Mouse (Mus musculus): ENCODE measurements around the gene A230050P20Rik. TPM values are rescaled to one million over a fixed set of nuclear protein-coding genes. Genes with fewer than 3 reads are reported as not detected.
A peak's percentile ranks its signal among the peaks of the same experiment; 100 is the strongest.

The A230050P20Rik gene
- total and polyA plus RNA-seq, 3 experiments, result 63.7 to 199 (median 190) TPM

- Histone ChIP-seq H3K4me1 (ENCODE audit: control insufficient read depth in 1 of 2, insufficient read depth in 2 of 2, low read length in 2 of 2) (peaks cover 8 to 27% of the 10 kb centered on the region in 2 experiments; a peak in 3 of 4 replicates), H3K4me3 (ENCODE audit: control insufficient read depth in 1 of 2, insufficient read depth in 1 of 2, low read depth in 2 of 2, low read length in 2 of 2) (peak overlapping the region; percentile 49 to 55), H3K9ac (ENCODE audit: control insufficient read depth, low read depth, low read length, poor library complexity, severe bottlenecking) (peak overlapping the region; percentile 72), H3K36me3 (ENCODE audit: control insufficient read depth in 1 of 2, insufficient read depth in 2 of 2, low read length in 2 of 2) (peaks cover 6 to 17% of the 10 kb centered on the region in 2 experiments), H3K79me2 (ENCODE audit: control insufficient read depth, insufficient read depth, low read length, poor library complexity) (peaks cover 8% of the 10 kb centered on the region), H3K27ac (ENCODE audit: control insufficient read depth, low read depth, low read length) (peak overlapping the region; percentile 84), H3K9me3 (replicated peaks; ENCODE audit: insufficient read depth, low read length) (no peaks in the 10 kb centered on the region), H3K27me3 (ENCODE audit: control insufficient read depth in 1 of 2, insufficient read depth in 2 of 2, low read length in 2 of 2) (no peaks in the 10 kb centered on the region)
- TF ChIP-seq JUND (IDR thresholded peaks at IDR 0.05; ENCODE audit: low read depth, low read length), result no peak
- TF ChIP-seq MXI1 (IDR thresholded peaks at IDR 0.05; ENCODE audit: low read depth, low read length), result no peak
- no peak for TF ChIP-seq RCOR1 (IDR thresholded peaks at IDR 0.05; ENCODE audit: low read depth, low read length)
- 0 out of 2 replicates have a peak, but pooled peaks have one; percentile 8 for TF ChIP-seq UBTF (IDR thresholded peaks at IDR 0.05; ENCODE audit: borderline replicate concordance, insufficient read depth, low read depth, low read length)
- TF ChIP-seq CHD2 (IDR thresholded peaks at IDR 0.05; ENCODE audit: low read length), result no peak
- TF ChIP-seq SMC3 (IDR thresholded peaks at IDR 0.05; ENCODE audit: low read depth, low read length), result no peak
- TF ChIP-seq TAL1 (IDR thresholded peaks at IDR 0.05; ENCODE audit: low read length), result no peak
- TF ChIP-seq MAFK (IDR thresholded peaks at IDR 0.05; ENCODE audit: borderline replicate concordance, low read depth, low read length), result no peak
- DNase-seq (ENCODE audit: low read depth, low spot score), result no peak
Measured at GRCm38 (mm10) chr9:20878710-20879065, 10.2 kb downstream of the A230050P20Rik start.

- peak within 1 kb of the TSS; percentile 84 for H3K27ac ChIP-seq (ENCODE audit: control insufficient read depth, low read depth, low read length)
- H3K36me3 ChIP-seq (ENCODE audit: control insufficient read depth in 1 of 2, insufficient read depth in 2 of 2, low read length in 2 of 2), result peaks cover 3 to 17% of the 10 kb centered on the region in 2 experiments
- peak within 1 kb of the TSS; percentile 72 for H3K9ac ChIP-seq (ENCODE audit: control insufficient read depth, low read depth, low read length, poor library complexity, severe bottlenecking)
- H3K4me1 ChIP-seq (ENCODE audit: control insufficient read depth in 1 of 2, insufficient read depth in 2 of 2, low read length in 2 of 2), result peaks cover 8 to 27% of the 10 kb centered on the region in 2 experiments; a peak in 3 of 4 replicates
- TF ChIP-seq MAFK (IDR thresholded peaks at IDR 0.05; ENCODE audit: borderline replicate concordance, low read depth, low read length) (no peak), GABPA (IDR thresholded peaks at IDR 0.05; ENCODE audit: low read depth, low read length) (no peak), CTCF (IDR thresholded peaks at IDR 0.05 in 2 of 3, conservative IDR thresholded peaks at IDR 0.05 in 1 of 3; ENCODE audit: control insufficient read depth in 1 of 3, insufficient read depth in 1 of 3, low read depth in 2 of 3, low read length in 3 of 3, poor library complexity in 1 of 3, severe bottlenecking in 1 of 3) (no peak), USF1 (IDR thresholded peaks at IDR 0.05; ENCODE audit: low read depth, low read length) (no peak), TCF12 (IDR thresholded peaks at IDR 0.05; ENCODE audit: low read depth, low read length) (no peak), E2F4 (IDR thresholded peaks at IDR 0.05; ENCODE audit: borderline replicate concordance, low read depth, low read length) (no peak), SIN3A (IDR thresholded peaks at IDR 0.05; ENCODE audit: low read length) (no peak), POLR2AphosphoS5 (IDR thresholded peaks at IDR 0.05; ENCODE audit: borderline replicate concordance, low read depth, low read length) (no peak; the same call in 1 of the 2 replicates)
- peaks cover 8% of the 10 kb centered on the region for H3K79me2 ChIP-seq (ENCODE audit: control insufficient read depth, insufficient read depth, low read length, poor library complexity)
- no peaks in the 10 kb centered on the region for H3K27me3 ChIP-seq (ENCODE audit: control insufficient read depth in 1 of 2, insufficient read depth in 2 of 2, low read length in 2 of 2)
- no peak for DNase-seq (ENCODE audit: low read depth, low spot score)
- peak within 1 kb of the TSS; percentile 49 to 55 for H3K4me3 ChIP-seq (ENCODE audit: control insufficient read depth in 1 of 2, insufficient read depth in 1 of 2, low read depth in 2 of 2, low read length in 2 of 2)
- no peaks in the 10 kb centered on the region for H3K9me3 ChIP-seq (replicated peaks; ENCODE audit: insufficient read depth, low read length)
Measured at GRCm38 (mm10) chr9:20879097-20879792, 10.8 kb downstream of the A230050P20Rik start, which contains the start of gene Angptl6. TSS of gene Angptl6 (minus strand) at chr9:20879727.
